Comparison of ENCODE assay signal across 15 mouse cellular contexts in the genomic region with DNA sequence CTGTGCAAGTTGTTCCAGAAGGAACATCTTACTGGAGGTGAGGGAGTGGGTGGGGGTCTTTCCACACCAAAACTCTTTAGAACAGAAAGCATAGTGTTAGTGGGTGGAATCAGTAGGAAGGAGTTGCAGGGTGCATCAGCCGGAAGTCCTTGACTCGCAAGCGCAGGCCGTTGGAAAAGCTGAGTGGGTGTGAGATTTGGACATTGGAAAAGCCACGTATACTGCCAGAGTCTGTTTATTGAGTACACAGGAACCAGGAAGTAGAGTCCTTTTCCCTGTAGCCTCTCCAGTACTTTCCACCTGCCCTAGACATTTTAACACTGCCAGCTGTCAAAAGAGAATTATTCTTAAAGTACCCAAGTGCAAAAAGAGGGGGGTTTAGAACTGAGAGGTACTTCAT.
"Had no signal": no experiment of that assay in that cellular context is flagged by ENCODE, and none has a peak within 500 bp of the region (broad histone marks: within the 10 kb centered on the region; RNA-seq: fewer than 3 reads in every experiment).

No protein-coding gene starts in this region.

- ATAC-seq: midbrain, embryonic 13.5 days; midbrain, embryonic 15.5 days had no signal

- H3K27ac ChIP-seq: macrophage; midbrain, embryonic 13.5 days; midbrain, embryonic 15.5 days; neural tube, embryonic 12.5 days had no signal

- H3K36me3 ChIP-seq: midbrain, embryonic 13.5 days; midbrain, embryonic 15.5 days; neural tube, embryonic 12.5 days had no signal

- H3K27me3 ChIP-seq: megakaryocyte, embryonic 14.5 days; midbrain, embryonic 13.5 days; midbrain, embryonic 15.5 days; neural tube, embryonic 12.5 days had no signal

- H3K4me2 ChIP-seq: lung, embryonic 14.5 days; midbrain, embryonic 11.5 days; midbrain, embryonic 13.5 days; midbrain, embryonic 15.5 days; neural tube, embryonic 12.5 days had no signal

- H3K4me1 ChIP-seq: midbrain, embryonic 13.5 days; midbrain, embryonic 15.5 days; neural tube, embryonic 12.5 days had no signal

- H3K9me3 ChIP-seq: megakaryocyte, embryonic 14.5 days; midbrain, embryonic 13.5 days; midbrain, embryonic 15.5 days; neural tube, embryonic 12.5 days had no signal

- DNase-seq: lung, adult 18-20 months; lung, embryonic 14.5 days; lung, postnatal 10 days; lung, postnatal 36 days; right cerebral cortex, postnatal 14 days; spleen, adult 18-20 months; thymus, adult 2 months; thymus, postnatal 25 days; thymus, postnatal 4 days had no signal

- H3K9ac ChIP-seq: lung, embryonic 14.5 days; midbrain, embryonic 13.5 days; midbrain, embryonic 15.5 days; neural tube, embryonic 12.5 days had no signal

- H3K4me3 ChIP-seq: megakaryocyte, embryonic 14.5 days; midbrain, embryonic 13.5 days; midbrain, embryonic 15.5 days; neural tube, embryonic 12.5 days had no signal
